Mouse (Mus musculus) embryonic facial prominence, embryonic 15.5 days (tissue): Measurements from ENCODE around the gene Mob2. TPM values are rescaled to one million over a fixed set of nuclear protein-coding genes. Genes with fewer than 3 reads are reported as not detected.
A peak's percentile ranks its signal among the peaks of the same experiment; 100 is the strongest.

Source experiments
- ATAC-seq: fragments of 200-750 bp; cut with Nextera tagmentation; 2 replicates; pipeline ENCODE4 v1.8.0; 2017; ENCODE audit warnings: low read depth, moderate TSS enrichment; ENCODE audit not compliant: insufficient number of reproducible peaks, low FRiP score, low TSS enrichment
- H3K27ac ChIP-seq: fragments of 300-500 bp; sonication (generic); replicated peaks from 2 replicates; pipeline ENCODE4 v1.5.1; 2015; ENCODE audit warnings: mild to moderate bottlenecking, inconsistent platforms
- H3K27me3 ChIP-seq: fragments of 300-500 bp; sonication (generic); 2 replicates; pipeline ENCODE4 v1.6.1; 2015; ENCODE audit warnings: inconsistent platforms
- H3K36me3 ChIP-seq: fragments of 300-500 bp; sonication (generic); 2 replicates; pipeline ENCODE4 v1.6.1; 2015; ENCODE audit warnings: mild to moderate bottlenecking, inconsistent platforms
- H3K4me1 ChIP-seq: fragments of 300-500 bp; sonication (generic); 2 replicates; pipeline ENCODE4 v1.6.1; 2015; ENCODE audit warnings: inconsistent platforms
- H3K4me2 ChIP-seq: fragments of 300-500 bp; sonication (generic); replicated peaks from 2 replicates; pipeline ENCODE4 v1.6.1; 2015; ENCODE audit warnings: mild to moderate bottlenecking, inconsistent platforms
- H3K4me3 ChIP-seq: fragments of 300-500 bp; sonication (generic); replicated peaks from 2 replicates; pipeline ENCODE4 v1.5.1; 2015; ENCODE audit warnings: mild to moderate bottlenecking, inconsistent platforms
- H3K9ac ChIP-seq: fragments of 300-500 bp; sonication (generic); 2 replicates; pipeline ENCODE4 v1.6.1; 2015; ENCODE audit warnings: inconsistent platforms
- H3K9me3 ChIP-seq: fragments of 300-500 bp; sonication (generic); replicated peaks from 2 replicates; pipeline ENCODE4 v1.6.1; 2016; ENCODE audit warnings: inconsistent platforms
- WGBS: fragments of 180-500 bp; shearing (Covaris S2); methylation state at CpG from one replicate; pipeline ENCODE4 v1.1.7; 2015; 5-methylcytosine and 5-hydroxymethylcytosine counted together
- polyA plus RNA-seq: library from polyadenylated mRNA; unstranded; fragments of >200 nt; fragmentation: Nextera tagmentation; extraction: Ambion mirVana; gene quantifications from 2 replicates; pipeline ENCODE4 v1.2.1, GENCODE M21; 2015

The Mob2 gene
- polyA plus RNA-seq, result 79.5 and 82.6 TPM in 2 replicates

DNA sequence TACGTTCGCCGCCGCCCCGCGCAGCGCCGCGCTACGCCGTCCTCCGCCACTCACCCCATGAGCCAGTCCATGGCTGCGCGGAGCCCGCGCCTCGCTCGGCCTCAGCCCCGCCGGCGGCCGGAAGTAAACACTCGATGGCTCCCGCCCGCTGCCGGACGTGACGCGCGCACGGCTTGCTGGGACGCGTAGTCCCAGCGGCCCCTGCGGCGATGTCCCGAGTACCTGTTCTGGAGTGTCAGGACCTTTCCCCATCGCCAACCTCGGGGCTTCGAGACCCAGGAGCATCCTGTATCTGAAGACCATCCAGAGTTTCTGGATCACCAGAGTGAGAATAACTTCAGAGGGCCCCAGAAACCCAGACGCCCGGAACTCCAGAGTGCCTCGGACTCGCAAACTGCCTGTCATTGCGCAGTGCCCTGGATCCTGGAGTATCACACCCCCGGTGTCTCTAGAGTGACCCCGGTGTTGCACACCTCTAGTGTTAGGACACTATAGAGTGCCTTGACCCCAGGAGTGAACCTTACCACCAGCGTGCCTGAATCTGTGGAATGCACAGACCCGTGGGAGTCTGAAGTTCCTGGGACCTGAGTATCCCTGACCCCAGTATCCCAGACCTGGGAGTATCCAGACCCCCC is at the start of gene Mob2:
Gene Mob2 (minus strand): TSS at position 135 of the 635 bp plus-strand sequence.
- H3K4me3 ChIP-seq, result peak within 1 kb of the TSS; percentile 96
- peak within 1 kb of the TSS; percentile 96 for H3K9ac ChIP-seq
- no peaks in the 10 kb centered on the region for H3K9me3 ChIP-seq
- peaks cover 6% of the 10 kb centered on the region; the same call in 1 of the 2 replicates for H3K36me3 ChIP-seq
- H3K4me2 ChIP-seq, result peak within 1 kb of the TSS; percentile 85
- under 1% methylated on average over 49 of the region's 49 CpGs for WGBS
- H3K27me3 ChIP-seq, result no peaks in the 10 kb centered on the region
- peaks cover 27% of the 10 kb centered on the region for H3K4me1 ChIP-seq
- peak; percentile 93 for ATAC-seq
- H3K27ac ChIP-seq, result peak within 1 kb of the TSS; percentile 86

GRCm38 (mm10) chr7:142104747-142105146 is 43.9 kb upstream of the Mob2 start:
- Histone ChIP-seq H3K27me3 (no peaks in the 10 kb centered on the region; the same call in 1 of the 2 replicates), H3K4me3 (no peak overlapping the region), H3K27ac (no peak overlapping the region), H3K4me2 (no peak overlapping the region), H3K9me3 (no peaks in the 10 kb centered on the region), H3K36me3 (no peaks in the 10 kb centered on the region), H3K9ac (no peak overlapping the region), H3K4me1 (no peaks in the 10 kb centered on the region)
- WGBS, result 49% methylated on average over 5 of the region's 5 CpGs
- no peak for ATAC-seq

GRCm38 (mm10) chr7:142097776-142098175 is 36.9 kb upstream of the Mob2 start:
- Histone ChIP-seq H3K27me3 (peaks cover 51% of the 10 kb centered on the region), H3K9me3 (no peaks in the 10 kb centered on the region), H3K4me3 (no peak overlapping the region), H3K4me1 (peaks cover 18% of the 10 kb centered on the region), H3K36me3 (no peaks in the 10 kb centered on the region), H3K9ac (no peak overlapping the region), H3K4me2 (no peak overlapping the region), H3K27ac (no peak overlapping the region)
- ATAC-seq, result no peak
- WGBS, result 7% methylated on average over 9 of the region's 9 CpGs

- Histone ChIP-seq H3K9me3 (no peaks in the 10 kb centered on the region), H3K36me3 (no peaks in the 10 kb centered on the region), H3K9ac (no peak overlapping the region), H3K4me1 (peaks cover 18% of the 10 kb centered on the region), H3K4me3 (no peak overlapping the region), H3K4me2 (no peak overlapping the region), H3K27ac (no peak overlapping the region), H3K27me3 (peaks cover 57% of the 10 kb centered on the region)
- no peak for ATAC-seq
- WGBS, result 59% methylated on average over 4 of the region's 4 CpGs
Measured at GRCm38 (mm10) chr7:142096701-142097100, 35.8 kb upstream of the Mob2 start.

- Histone ChIP-seq H3K27ac (0 out of 2 replicates have a peak within 1 kb of the TSS, but pooled peaks have one; percentile 22), H3K9me3 (no peaks in the 10 kb centered on the region), H3K36me3 (no peaks in the 10 kb centered on the region), H3K9ac (peak within 1 kb of the TSS; percentile 50), H3K27me3 (peaks cover 70% of the 10 kb centered on the region), H3K4me2 (peak within 1 kb of the TSS; percentile 92), H3K4me3 (peak within 1 kb of the TSS; percentile 73), H3K4me1 (peaks cover 18% of the 10 kb centered on the region)
- peak; percentile 80 for ATAC-seq
- WGBS, result under 1% methylated on average over 57 of the region's 63 CpGs
Measured at GRCm38 (mm10) chr7:142095183-142095931, 34.5 kb upstream of the Mob2 start, which contains the start of gene Dusp8. TSS of gene Dusp8 (minus strand) at chr7:142095843.

DNA sequence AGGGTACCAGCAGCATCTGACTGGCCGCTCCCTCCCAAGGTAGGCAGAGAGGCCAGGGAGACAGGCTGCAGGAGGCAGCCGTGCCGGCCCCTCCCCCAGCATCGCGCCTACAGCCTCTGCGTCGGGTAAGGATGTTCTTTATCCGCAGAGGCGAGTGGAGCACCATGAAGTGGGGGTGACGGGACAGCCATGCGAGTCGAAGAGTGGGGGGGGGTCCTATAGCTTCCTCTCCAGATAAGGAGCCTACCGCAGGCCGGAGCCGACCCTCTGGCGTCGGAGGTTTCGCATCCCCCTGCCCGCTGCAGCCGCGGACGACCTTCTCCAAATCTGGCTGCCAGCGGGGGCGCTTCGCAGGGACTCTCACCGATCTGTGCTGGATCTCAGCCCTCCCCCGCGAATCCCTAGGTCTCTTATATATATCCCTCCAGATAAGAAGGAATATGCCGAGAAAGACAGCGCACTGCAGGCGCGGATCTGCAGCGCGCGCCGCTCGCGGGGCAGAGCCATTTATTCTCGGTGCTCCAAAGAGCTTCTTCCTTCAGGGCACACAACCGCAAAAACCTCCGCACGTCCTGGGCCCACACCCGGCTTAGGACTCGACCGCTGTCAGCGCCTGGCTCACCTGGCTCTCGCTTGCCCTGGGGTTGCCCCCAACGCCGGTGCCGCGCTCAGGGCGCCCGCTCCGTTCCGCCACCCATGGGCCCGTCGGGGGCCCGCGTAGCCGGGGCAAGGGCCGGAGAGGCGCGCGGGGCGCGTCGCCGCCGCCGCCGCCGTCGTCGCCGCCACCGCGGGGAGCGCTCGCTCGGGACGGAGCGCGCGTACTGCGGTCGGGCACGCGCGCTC is 33.7 kb upstream of the Mob2 start:
- ATAC-seq, result peak; percentile 5; the same call in 1 of the 2 replicates
- Histone ChIP-seq H3K36me3 (no peaks in the 10 kb centered on the region), H3K27ac (peak overlapping the region; percentile 22; the same call in 1 of the 2 replicates), H3K4me3 (peak overlapping the region; percentile 73), H3K27me3 (peaks cover 79% of the 10 kb centered on the region), H3K9ac (peak overlapping the region; percentile 50), H3K9me3 (no peaks in the 10 kb centered on the region), H3K4me2 (peak overlapping the region; percentile 92), H3K4me1 (peaks cover 22% of the 10 kb centered on the region)
- under 1% methylated on average over 89 of the region's 89 CpGs for WGBS

- no peaks in the 10 kb centered on the region for H3K9me3 ChIP-seq
- no peaks in the 10 kb centered on the region for H3K36me3 ChIP-seq
- no peak for ATAC-seq
- peak overlapping the region; percentile 73 for H3K4me3 ChIP-seq
- H3K27me3 ChIP-seq, result peaks cover 86% of the 10 kb centered on the region
- WGBS, result 21% methylated on average over 6 of the region's 6 CpGs
- peaks cover 30% of the 10 kb centered on the region for H3K4me1 ChIP-seq
- H3K4me2 ChIP-seq, result peak overlapping the region; percentile 92
- H3K9ac ChIP-seq, result no peak overlapping the region
- no peak overlapping the region for H3K27ac ChIP-seq
Measured at GRCm38 (mm10) chr7:142093696-142094240, 32.9 kb upstream of the Mob2 start.

GRCm38 (mm10) chr7:142092991-142093390 is 32.1 kb upstream of the Mob2 start:
- no peak overlapping the region for H3K27ac ChIP-seq
- H3K27me3 ChIP-seq, result peaks cover 94% of the 10 kb centered on the region
- no peak overlapping the region for H3K9ac ChIP-seq
- H3K4me1 ChIP-seq, result peaks cover 35% of the 10 kb centered on the region
- WGBS, result 24% methylated on average over 1 of the region's 1 CpGs
- peak overlapping the region; percentile 15; the same call in 1 of the 2 replicates for H3K4me2 ChIP-seq
- H3K4me3 ChIP-seq, result no peak overlapping the region
- H3K9me3 ChIP-seq, result no peaks in the 10 kb centered on the region
- no peak for ATAC-seq
- no peaks in the 10 kb centered on the region for H3K36me3 ChIP-seq

DNA sequence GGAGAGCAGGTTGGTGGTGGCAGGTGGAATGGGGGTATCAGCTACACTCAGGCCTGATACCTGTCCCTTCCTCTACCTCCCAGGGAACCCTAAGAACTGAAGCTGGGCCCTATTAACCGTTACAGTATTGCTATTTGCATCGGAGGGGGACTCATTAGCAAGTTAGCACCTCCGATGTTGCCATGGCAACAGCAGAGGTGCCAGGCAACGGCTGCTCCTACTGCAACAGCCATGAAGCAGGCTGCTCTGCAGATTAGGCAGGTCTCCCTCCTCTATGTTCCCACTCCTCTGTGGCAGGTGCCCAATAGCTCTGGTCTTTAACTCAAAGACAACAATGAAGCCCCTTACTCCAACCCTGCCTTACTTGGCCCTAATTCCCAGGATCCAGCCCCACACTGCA is 31.0 kb upstream of the Mob2 start:
- ATAC-seq, result no peak
- Histone ChIP-seq H3K9me3 (no peaks in the 10 kb centered on the region), H3K4me2 (no peak overlapping the region), H3K9ac (no peak overlapping the region), H3K27ac (no peak overlapping the region), H3K27me3 (peaks cover 93% of the 10 kb centered on the region), H3K4me1 (peaks cover 35% of the 10 kb centered on the region), H3K4me3 (no peak overlapping the region), H3K36me3 (peaks cover 3% of the 10 kb centered on the region; the same call in 1 of the 2 replicates)
- WGBS, result 17% methylated on average over 4 of the region's 4 CpGs

DNA sequence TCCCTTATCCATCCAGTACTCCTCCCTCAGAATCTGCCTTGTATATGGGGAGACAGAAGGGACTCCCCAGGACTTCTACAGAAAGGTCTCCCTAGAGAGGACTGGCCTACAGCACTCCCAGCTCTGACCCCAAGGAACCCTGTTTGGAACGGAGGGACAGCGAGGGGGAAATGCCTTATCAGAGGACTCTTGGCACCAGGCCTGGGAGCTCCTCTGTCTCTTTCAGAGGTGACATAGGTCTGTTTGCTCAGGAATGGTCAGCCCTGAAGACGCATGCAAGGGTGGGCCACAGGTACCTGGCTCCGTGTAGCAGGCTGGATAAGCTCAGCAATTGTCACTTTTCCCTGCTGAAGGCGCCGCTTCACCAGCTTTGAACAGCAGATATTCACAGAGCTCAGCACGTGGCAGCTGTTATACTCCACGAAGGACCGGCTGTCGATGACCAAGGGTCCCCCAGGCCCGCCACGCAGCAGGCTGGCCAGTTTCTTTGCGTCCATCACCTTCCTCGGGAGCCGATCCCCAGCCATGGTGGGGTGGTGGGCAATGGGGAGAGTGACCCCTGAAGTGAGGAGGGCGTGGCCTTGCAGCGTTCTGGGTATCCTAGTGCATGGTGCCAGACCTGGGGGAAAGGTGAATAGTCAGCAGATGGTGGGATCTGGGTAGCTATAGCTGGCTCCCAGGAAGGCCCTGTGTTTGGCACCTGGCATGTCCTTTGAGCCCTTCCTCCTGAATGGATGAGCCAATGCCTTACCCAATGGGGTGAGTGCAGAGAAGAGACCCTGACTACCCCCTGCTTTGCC is 29.0 kb upstream of the Mob2 start:
- no peak overlapping the region for H3K4me3 ChIP-seq
- 67% methylated on average over 17 of the region's 17 CpGs for WGBS
- ATAC-seq, result no peak
- H3K27me3 ChIP-seq, result peaks cover 91% of the 10 kb centered on the region
- H3K9me3 ChIP-seq, result no peaks in the 10 kb centered on the region
- peaks cover 31% of the 10 kb centered on the region for H3K4me1 ChIP-seq
- H3K36me3 ChIP-seq, result peaks cover 4% of the 10 kb centered on the region; the same call in 1 of the 2 replicates
- no peak overlapping the region for H3K9ac ChIP-seq
- H3K4me2 ChIP-seq, result no peak overlapping the region
- H3K27ac ChIP-seq, result no peak overlapping the region
